Mouse (Mus musculus) gastrocnemius, postnatal 4 days (tissue): ENCODE measurements around the gene Tbc1d22a. TPM values are rescaled to one million over a fixed set of nuclear protein-coding genes. Genes with fewer than 3 reads are reported as not detected.
A peak's percentile ranks its signal among the peaks of the same experiment; 100 is the strongest.
"Not testable (repeated sequence)": the region's sequence is repeated elsewhere in the genome, so short reads cannot be mapped to it uniquely, and the experiment has no call there.

ENCODE experiments used
- DNase-seq, 2 experiments: peaks; one replicate each; pipeline ENCODE4 v3.0.0; 2021 to 2022; ENCODE audit warnings: low spot score in 2 of 2, mixed read lengths in 2 of 2
- long read RNA-seq, 2 experiments: library from polyadenylated mRNA; stranded (forward); transcript quantifications; one replicate each; pipeline ENCODE4 v2.0.0; 2021
- total RNA-seq, 2 experiments: library from RNA; stranded (reverse); gene quantifications; 2 replicates each; pipeline ENCODE4 v1.2.3; 2021

The Tbc1d22a gene
- total RNA-seq: 10 to 100 TPM; 19.7 to 22.6 TPM
- long read RNA-seq, experiment 1, transcript Tbc1d22a-201 (13 exons, 3,229 nt): major isoform, 22 of 35 reads
- long read RNA-seq, experiment 1, partial matches to known transcripts: 4 of 35 reads
- long read RNA-seq, experiment 1, other reads (novel, unspliced or antisense): 9 of 35 reads
- long read RNA-seq, experiment 2, transcript Tbc1d22a-201 (13 exons, 3,229 nt): major isoform, 38 of 50 reads
- long read RNA-seq, experiment 2, partial matches to known transcripts: 4 of 50 reads
- long read RNA-seq, experiment 2, other reads (novel, unspliced or antisense): 8 of 50 reads

GRCm38 (mm10) chr15:86213753-86214548 lies at the start of gene Tbc1d22a:
Gene Tbc1d22a, plus strand, starts transcription at chr15:86214459.
- peak; percentile 77 to 93 for DNase-seq

GRCm38 (mm10) chr15:86164718-86165345 lies 49.4 kb upstream of the Tbc1d22a start:
- DNase-seq: no peak

GRCm38 (mm10) chr15:86165811-86166590 lies 48.3 kb upstream of the Tbc1d22a start:
- DNase-seq: no peak

DNA sequence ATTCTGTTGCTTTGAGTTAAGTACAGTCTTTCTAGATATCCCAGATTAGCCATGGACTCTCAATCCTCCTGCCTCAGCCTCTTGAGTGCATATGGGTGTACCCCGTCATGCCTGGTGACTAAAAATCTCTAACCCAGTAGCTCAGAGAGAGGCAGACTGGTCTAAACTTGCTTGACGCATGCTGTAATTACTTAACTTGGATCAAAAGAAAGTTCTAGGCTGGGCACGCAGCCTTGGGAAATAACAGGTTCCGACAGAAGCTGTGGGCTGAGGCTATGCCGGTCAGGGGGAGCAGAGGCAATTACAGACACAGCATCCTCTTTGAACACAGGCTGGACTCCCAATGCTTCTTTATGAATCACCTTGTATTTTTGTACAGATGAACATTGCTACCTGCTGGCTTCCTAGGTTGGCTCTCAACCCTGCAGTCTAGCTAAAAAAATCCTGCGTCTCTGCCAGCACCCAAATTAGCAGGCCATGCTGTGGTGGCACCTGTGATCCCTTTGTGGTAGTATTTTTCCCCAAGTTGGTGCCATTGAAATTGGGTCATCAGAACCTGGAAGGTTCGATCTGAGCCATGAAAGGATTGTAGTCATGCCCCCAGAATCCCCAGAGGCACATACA lies 47.1 kb upstream of the Tbc1d22a start:
- DNase-seq: no peak

- no peak for DNase-seq
These were observed 46.3 kb upstream of the Tbc1d22a start for GRCm38 (mm10) chr15:86167787-86168504.

GRCm38 (mm10) chr15:86168505-86168867 lies 45.8 kb upstream of the Tbc1d22a start:
- no peak for DNase-seq

- no peak for DNase-seq
These were observed 45.1 kb upstream of the Tbc1d22a start for GRCm38 (mm10) chr15:86168941-86169816.

DNA sequence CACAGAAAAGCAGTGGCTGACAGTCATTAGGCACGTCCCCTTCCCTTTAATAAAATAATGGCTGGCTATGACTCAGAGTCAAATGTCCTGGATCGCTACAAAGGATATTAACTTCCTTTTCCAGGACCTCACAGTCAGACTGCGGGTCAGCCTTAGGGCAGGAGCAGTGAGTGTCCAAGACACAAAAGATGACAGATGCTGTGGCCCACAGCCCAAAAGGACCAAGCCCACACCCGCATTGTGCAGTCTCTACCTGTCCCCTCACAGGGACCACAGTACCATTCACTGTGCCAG lies 44.5 kb upstream of the Tbc1d22a start:
- DNase-seq: no peak

GRCm38 (mm10) chr15:86171316-86171715 lies 42.9 kb upstream of the Tbc1d22a start:
- DNase-seq: no peak

- DNase-seq: no peak
These were observed 42.1 kb upstream of the Tbc1d22a start for GRCm38 (mm10) chr15:86172124-86172523.

GRCm38 (mm10) chr15:86172526-86172925 lies 41.7 kb upstream of the Tbc1d22a start:
- DNase-seq: no peak

DNA sequence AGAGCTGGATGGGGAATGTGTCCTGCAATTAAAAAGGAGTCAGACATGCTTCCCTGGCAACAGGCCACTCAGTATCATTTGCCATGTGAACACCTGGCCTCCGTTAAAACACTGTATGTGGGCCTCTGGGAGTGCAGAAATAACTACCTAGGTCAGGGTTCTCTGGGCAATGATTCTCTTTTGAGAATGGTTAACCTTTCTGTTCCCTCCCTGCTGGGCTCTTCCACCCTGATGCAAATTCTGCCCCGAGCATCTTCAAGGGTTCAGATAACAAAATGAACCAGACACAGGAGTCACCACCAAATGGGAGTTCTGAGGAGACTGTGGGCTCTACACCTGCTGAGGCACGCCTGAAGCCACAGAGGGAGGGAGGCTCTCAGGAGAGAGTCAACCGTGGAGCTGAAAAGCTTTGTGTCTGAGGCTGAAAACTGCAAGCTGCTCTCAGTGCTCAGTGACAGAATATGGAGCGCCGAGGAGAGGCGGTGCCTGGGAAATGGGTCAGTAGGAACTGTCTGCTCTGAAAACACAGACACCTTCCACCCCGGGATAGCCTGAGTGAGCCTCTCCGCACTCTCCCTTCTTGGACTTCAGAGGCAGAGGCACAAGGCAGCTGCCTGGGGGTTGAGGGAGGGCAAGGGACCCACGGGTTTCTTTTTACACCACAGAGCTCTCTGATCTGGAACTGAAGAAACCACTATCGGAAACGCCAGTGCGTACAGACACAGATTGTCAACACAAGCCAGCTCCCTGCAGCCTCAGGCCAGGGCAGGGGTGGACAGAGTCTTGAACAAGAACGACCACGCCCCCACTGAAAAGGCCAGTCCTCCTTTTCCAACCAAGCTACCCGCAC lies 40.9 kb upstream of the Tbc1d22a start:
- DNase-seq: no peak

- DNase-seq: no peak
These were observed 38.8 kb upstream of the Tbc1d22a start for GRCm38 (mm10) chr15:86175253-86176050.

DNA sequence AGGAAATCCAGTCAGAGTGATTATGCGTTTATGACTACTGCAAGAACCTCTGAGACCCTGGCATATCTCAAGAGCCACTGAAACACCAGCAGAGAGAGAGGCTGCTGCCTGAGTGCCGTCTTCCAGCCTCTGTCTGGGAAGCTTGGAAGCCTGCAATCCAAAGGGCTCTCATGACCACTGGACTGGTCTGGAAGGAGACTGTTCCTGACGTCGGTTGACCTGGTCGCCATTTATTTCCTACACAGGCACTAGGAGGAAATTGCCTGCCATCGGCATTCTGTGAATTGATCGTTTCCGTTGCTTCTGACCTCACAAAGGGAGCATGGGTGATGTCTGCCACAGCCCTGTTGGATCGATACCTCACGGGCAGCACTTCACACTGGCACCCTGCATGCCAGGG lies 38.1 kb upstream of the Tbc1d22a start:
- DNase-seq: no peak

DNA sequence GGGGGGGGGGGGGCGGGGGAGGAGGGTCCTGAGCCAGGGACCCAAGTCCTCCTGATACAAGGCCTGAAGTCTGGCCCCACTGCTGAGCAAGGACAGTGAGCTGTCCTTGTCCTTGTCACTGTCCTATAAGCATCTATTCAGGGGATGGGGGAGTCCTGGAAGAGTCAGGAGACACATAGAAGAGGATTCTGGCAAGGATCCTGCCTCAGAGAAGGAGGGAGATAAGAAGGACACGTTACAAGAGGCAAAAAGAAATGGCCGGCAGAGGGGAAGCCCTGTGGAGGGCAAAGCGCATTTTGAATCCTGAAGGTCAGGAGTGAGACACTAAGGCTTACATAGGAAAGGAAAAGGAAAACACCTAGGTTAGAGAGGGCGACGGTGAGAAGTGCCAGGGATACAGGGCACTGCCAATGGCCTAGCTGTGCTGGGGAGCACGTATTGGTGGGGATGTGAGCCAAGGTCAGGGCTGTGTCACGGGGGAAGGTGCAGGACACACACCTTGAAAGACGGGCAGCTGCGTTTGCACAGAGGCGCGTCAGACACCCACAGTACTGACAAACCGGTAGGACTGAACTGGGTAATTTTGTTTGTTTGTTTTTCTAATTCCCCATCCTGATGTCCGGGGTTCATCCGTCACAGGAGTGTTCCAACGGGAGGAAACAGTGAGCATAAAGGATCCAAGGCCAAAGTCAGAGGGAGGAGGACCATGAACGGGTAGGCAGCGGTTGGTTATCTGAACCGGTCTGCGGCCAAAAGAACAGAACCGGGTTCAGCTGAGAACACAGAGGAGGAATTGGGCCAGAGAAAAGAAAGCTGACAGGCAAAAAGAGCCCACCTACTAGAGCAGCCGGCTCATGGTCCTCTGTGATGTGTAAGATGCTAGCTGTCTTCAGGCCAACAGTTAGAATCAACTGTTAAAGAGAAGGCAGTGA lies 37.2 kb upstream of the Tbc1d22a start:
- DNase-seq: no peak

- DNase-seq: not testable (repeated sequence)
These were observed 36.5 kb upstream of the Tbc1d22a start for GRCm38 (mm10) chr15:86177703-86178251.
